Mouse (Mus musculus) gastrocnemius, postnatal 36 days (tissue): Measurements from ENCODE around the gene Iqcf3. TPM values are rescaled to one million over a fixed set of nuclear protein-coding genes. Genes with fewer than 3 reads are reported as not detected.

Experiments
- DNase-seq, 2 experiments: peaks; one replicate each; pipeline ENCODE4 v3.0.0; 2022
- intact Hi-C: fragments of 180-260 bp; cut with DNase I; formaldehyde crosslinking; loops from one replicate; pipeline ENCODE4 v1.15.1; 2025
- total RNA-seq, 2 experiments: library from RNA; stranded (reverse); gene quantifications; 2 replicates each; pipeline ENCODE4 v1.2.3; 2021

Iqcf3 gene
- total RNA-seq, 2 experiments from 2014 or later, result not detected

DNA sequence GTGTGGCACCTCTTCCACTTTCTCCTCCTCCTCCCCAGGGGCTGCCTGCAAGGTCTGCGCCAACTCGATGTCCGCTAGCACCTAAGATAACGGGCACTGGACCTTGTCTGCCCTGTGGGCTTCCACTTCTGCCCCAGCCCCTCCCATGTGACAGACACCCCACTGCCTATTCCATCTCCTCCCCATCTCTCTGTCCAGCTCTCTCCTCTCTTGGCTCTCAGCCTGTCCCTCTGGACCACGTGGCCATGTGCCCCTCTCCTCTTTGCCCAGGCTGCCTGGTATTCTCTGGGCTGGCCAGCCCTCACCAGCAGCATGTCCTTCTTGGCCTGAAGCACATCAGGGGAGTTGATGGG, 87.7 kb downstream of the Iqcf3 start:
- intact Hi-C loops, result no loop called here
- DNase-seq, result peak; percentile 5 to 15

DNA sequence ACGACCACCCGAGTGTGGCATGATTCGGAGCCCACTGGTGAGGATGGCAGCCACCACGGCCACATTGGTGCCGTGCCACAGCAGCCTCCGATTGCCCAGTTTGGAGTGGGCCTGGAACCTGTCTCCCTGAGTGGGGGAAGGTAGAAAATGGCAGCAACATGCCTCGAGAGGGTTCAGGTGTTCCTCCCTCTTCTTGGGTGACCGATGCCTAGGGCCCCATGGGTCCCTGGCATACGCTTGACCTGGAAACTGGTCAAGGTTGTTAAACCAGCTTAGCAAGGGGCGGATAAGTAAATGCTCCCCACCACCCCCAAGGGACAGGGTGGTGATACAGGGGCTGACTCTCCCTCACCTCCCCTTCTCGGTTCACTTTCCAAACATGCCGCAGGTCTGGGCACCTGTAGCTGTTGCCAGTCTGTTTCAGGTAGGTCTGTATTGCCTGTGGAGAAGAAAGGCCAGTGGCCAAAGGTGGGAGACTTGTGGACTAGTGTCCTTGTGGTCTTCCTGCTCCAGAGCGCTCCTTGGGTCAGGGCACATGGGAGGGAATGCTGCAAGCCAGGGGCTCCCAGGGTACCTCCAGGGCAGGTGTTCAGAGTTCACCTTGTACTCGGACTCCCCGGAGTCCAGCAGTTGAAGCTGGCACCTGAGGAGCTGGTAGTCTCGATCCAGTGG, 88.2 kb downstream of the Iqcf3 start:
- intact Hi-C loops, result no loop called here
- DNase-seq, result peak; percentile 9 to 23

- peak in 1 of 2 experiments; percentile 5 for DNase-seq
- intact Hi-C loops, result no loop called here
These were observed 89.1 kb downstream of the Iqcf3 start for GRCm38 (mm10) chr9:106472321-106472720.

DNA sequence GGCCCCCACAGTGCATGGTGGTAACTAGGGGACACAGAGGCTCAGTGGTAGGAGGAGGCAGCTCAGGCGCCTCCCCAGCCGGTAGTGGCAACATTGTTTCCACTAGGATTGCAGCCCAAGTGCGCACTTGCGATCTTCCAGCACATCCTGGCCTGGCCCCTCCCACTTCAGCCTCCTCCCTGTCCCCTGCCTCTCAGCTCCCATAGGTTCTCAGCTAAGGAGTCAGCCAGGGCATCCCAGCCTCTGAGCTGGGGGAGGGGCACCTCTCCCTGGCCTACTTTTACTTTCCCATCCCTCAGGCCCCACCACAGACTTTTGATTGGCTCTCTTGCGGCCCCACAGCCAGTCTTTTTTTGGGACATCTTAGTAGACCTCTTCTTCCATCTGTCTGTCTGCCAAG, 89.5 kb downstream of the Iqcf3 start:
- DNase-seq, result peak in 1 of 2 experiments; percentile 66
- intact Hi-C loops, result no loop called here

DNA sequence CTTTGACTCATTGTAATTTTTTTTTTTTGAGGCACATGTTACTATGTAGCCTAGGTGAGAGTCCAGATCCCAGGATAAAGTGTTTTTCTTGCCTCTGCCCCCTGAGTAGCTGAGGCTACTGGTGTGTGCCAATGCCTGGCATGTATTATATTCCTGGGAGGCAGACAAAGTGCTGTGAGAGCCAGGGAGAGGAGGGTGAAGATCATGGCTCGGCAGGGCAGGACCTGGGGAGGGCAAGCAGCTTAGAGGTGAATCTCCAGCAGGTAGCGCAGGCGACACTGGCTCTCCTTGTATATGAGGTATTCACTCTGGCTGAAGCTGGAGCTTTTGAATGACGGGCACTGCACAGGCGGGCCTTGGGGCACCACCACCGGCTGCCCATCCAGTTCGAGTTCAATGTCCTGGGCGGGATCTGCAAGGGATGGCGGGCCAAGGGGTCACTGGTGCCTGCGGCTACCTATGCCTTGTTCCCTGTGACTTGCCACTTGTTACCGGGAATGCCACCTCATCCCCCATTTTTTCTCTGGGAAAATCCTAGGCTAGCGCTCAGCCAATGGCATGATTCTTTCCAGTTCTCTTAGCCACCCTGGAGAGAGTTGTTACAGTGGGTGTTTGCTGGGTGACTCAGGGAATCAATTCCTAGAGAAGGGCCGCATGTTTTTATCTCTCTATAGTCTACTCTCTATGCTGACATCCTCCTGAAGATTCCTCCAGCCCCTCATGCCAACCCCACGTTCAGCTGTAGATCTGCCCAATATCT, 90.3 kb downstream of the Iqcf3 start:
- peak in 1 of 2 experiments; percentile 5 for DNase-seq
- intact Hi-C loops, result no loop called here

GRCm38 (mm10) chr9:106469776-106470175, 91.7 kb downstream of the Iqcf3 start:
- intact Hi-C loops, result no loop called here
- no peak for DNase-seq

- DNase-seq, result peak in 1 of 2 experiments; percentile 4
- intact Hi-C loops, result no loop called here
These were observed 92.1 kb downstream of the Iqcf3 start for GRCm38 (mm10) chr9:106469317-106469716.

DNA sequence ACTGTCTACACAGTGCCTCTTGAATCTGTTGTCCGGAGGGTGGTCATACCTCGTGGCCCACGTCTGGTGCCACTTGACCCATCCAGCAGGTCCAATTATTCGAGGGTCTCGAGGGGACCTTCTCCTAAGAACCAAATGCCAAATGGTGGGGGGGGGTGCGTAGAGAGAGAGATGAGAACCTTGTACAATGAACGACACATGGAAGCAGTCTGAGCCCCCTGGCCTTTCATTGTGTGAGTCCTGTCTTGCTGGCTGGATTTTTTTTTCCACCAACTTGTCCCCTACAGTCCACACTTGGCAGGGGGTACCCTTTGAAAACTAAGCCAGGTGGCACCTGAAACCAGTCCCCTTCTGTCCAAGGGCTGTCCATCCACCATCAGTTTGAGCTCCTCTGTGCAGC, 93.7 kb downstream of the Iqcf3 start:
- intact Hi-C loops, result no loop called here
- DNase-seq, result no peak

GRCm38 (mm10) chr9:106466721-106467120, 94.7 kb downstream of the Iqcf3 start:
- intact Hi-C loops, result no loop called here
- DNase-seq, result no peak

DNA sequence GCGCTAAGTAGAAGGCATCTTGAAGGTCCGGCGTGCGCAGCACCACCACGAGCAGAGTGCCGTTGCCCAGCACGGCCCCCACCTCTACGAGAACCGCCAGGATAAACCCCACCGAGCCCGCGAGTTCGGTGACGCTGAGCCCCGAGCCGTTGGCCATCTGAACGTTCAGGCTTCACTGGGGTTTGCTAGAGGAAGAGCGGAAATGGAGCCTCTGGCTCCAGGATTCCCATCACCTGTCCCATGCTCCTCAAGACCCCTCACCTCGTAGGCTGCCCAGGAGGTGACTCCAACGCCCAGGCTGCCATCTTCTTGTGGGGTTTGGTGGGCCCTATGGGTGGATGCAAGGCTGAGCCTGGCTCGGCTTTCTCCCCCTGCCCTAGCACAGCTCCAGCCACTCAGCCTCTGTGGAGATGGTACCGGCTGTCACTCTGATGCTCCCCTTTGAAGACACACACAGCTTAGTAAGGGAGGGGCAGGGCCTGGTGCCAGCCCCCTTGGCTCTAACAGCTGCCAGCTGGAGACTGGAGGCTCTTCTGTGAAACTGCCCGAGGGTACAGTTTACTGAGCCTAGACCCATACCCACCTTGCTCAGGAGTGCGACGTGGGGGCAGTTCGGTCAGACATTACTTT, 95.7 kb downstream of the Iqcf3 start, which contains the start of gene Gpr62:
Gene Gpr62 (minus strand): TSS at position 368 of the 630 bp plus-strand sequence.
- peak in 1 of 2 experiments; percentile 3 for DNase-seq
- intact Hi-C loops, result no loop called here

GRCm38 (mm10) chr9:106464751-106465541, 96.5 kb downstream of the Iqcf3 start:
- intact Hi-C loops, result no loop called here
- peak in 1 of 2 experiments; percentile 12 for DNase-seq

GRCm38 (mm10) chr9:106463122-106464063, 98.0 kb downstream of the Iqcf3 start:
- DNase-seq, result no peak
- intact Hi-C loops, result no loop called here

- no peak for DNase-seq
- intact Hi-C loops, result no loop called here
These were observed 99.0 kb downstream of the Iqcf3 start for GRCm38 (mm10) chr9:106462430-106462800.

- intact Hi-C loops, result no loop called here
- DNase-seq, result no peak
These were observed 99.6 kb downstream of the Iqcf3 start for GRCm38 (mm10) chr9:106461641-106462429.

DNA sequence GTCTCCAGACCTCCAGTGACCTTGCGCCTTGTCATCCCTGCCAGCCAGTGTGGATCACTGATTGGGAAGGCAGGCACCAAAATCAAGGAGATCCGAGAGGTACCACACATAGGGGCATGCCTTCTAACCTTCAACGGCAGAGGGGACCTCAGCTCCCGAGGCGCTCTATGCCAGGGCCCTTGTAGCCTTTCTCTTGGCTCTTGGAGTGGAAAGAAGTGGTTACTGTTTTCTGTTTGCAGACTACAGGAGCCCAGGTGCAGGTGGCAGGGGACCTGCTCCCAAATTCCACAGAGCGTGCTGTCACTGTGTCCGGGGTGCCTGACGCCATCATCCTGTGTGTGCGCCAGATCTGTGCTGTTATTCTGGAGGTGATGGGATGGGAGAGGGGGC, 100.4 kb downstream of the Iqcf3 start:
- intact Hi-C loops, result no loop called here
- no peak for DNase-seq

GRCm38 (mm10) chr9:106460401-106461025, 100.9 kb downstream of the Iqcf3 start:
- intact Hi-C loops, result no loop called here
- no peak for DNase-seq

DNA sequence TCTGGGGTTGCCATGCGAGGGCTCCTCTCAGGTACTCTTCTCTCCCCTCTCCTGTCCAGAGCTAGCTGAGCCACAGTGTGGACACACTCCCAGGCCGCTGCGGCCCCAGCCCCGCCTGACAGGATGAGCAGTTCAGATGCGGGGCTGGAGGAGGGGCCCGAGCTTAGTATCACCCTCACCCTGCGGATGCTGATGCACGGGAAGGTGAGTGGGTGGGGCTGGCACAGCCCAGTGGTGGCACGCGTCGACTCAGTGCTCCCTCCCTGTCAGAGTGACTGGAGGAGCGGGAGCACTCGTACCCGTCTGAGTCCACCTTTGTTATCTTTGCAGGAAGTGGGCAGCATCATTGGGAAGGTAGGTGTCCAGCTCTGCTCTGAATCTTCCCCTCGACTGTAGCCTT, 101.5 kb downstream of the Iqcf3 start:
- no peak for DNase-seq
- intact Hi-C loops, result loop anchor here (10.0 kb wide), 1 partner anchor 425 kb away; the partner anchor contains the start of gene Rbm15b

DNA sequence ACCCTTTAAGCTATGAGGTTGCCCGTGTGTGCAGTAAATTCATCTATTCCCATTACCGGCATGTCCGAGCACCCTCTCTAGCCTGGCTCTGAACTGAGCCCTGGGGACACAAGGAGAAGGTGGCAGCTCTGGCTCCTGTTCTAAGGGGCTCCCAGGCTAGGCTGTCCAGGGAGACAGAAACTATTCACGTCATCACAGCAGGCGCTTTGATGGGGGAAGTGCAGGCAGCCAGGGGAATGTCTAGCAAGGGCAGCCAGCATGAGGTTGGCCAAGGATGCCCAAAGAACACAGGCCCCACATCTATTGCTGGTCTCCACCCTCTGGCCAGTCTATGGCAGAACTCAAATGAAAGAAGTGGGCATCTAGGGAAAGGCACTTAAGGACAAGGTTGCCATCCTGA, 103.5 kb downstream of the Iqcf3 start:
- intact Hi-C loops, result loop anchor here (10.0 kb wide), 1 partner anchor 427 kb away; the partner anchor contains the start of gene Rbm15b
- DNase-seq, result no peak
